Mouse (Mus musculus): ENCODE results near the gene Frem1.

DNA sequence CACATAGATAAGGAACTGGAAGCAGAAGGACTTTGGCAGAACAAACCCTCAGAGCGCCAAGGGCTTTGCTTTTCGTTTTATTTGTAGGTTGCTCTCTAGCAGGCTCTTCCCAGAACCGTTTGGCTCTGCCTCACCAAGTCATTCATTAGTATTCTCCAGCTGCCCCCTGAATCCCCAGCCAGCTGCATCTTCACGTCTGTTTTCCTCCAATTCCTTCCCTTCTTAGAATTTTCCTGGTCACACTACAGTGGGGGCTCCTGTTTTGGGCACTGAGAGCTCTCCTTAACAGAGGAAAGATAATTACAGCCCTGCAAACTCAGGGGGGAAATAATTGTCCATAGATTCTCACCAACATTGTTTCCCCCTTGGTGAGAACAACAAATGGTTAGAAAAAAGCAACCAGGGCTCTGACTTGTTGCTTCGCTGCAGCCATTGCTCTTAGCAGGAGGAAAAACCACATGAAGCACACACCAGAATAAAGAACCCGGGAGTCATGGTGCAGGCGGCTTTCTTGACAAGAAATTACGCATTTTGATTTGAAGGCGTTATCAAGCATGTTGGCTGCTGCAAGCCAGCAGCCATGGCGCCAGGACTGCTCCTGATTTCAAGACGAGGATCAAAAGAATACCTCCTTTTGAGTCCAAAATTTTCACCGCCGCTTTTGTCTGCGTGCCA lies 136.0 kb downstream of the Frem1 start:
- TF ChIP-seq POLR2A (IDR thresholded peaks at IDR 0.05; ENCODE audit: insufficient read depth, low read depth, low read length) (no peak), CTCF (IDR thresholded peaks at IDR 0.05; ENCODE audit: insufficient read depth, low read depth, low read length) (no peak)
